Mouse (Mus musculus) liver, postnatal 0 days (tissue): Measurements from ENCODE around the gene Chrna5.

ENCODE experiments used
- CTCF ChIP-seq: sonication (generic); IDR thresholded peaks from 2 replicates; pipeline ENCODE4 v1.5.1; 2016; ENCODE audit warnings: antibody characterized with exemption, low read depth
- EP300 ChIP-seq: IDR thresholded peaks from 2 replicates; pipeline ENCODE4 v1.6.1; 2016; ENCODE audit warnings: antibody characterized with exemption, low read depth, mild to moderate bottlenecking

DNA sequence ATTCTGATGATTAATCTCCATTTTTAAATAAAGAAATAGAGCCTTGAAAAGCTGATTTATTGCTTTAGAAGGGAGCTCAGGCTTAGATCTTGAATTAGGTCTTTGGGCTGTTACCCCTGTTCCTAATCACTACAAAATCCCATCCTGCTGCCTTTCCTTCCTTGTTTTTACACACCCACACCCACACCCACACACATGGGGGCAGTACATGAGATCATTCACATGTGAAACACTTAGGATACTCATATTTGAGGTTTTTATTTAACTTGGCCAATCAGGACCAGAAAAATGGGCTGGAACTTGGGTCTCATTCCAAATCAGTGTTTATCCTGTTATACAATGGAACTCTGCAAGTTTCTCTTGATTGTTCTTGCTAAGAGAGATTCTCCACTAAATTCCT, 31.2 kb upstream of the Chrna5 start:
- TF ChIP-seq CTCF, result no peak
- no peak for TF ChIP-seq EP300
